Mouse (Mus musculus): ENCODE results near the gene Gga3.

GRCm38 (mm10) chr11:115606733-115607132 lies 2.9 kb upstream of the Gga3 start:
- TF ChIP-seq POLR2A (IDR thresholded peaks at IDR 0.05; ENCODE audit: low read depth, low read length) (no peak), CTCF (IDR thresholded peaks at IDR 0.05; ENCODE audit: extremely low read depth, insufficient read depth, insufficient read length, insufficient replicate concordance) (no peak)
